Mouse (Mus musculus) erythroblast, embryonic 14.5 days (primary cell): ENCODE data around the gene Entpd5.

Experiments
- GATA1 ChIP-seq: IDR thresholded peaks from 2 replicates; pipeline ENCODE4 v1.6.1; 2012; ENCODE audit warnings: low read length, inconsistent platforms, mixed read lengths
- TAL1 ChIP-seq: IDR thresholded peaks from 3 replicates; pipeline ENCODE4 v1.6.1; 2012; ENCODE audit warnings: low read length, inconsistent platforms, mixed read lengths

DNA sequence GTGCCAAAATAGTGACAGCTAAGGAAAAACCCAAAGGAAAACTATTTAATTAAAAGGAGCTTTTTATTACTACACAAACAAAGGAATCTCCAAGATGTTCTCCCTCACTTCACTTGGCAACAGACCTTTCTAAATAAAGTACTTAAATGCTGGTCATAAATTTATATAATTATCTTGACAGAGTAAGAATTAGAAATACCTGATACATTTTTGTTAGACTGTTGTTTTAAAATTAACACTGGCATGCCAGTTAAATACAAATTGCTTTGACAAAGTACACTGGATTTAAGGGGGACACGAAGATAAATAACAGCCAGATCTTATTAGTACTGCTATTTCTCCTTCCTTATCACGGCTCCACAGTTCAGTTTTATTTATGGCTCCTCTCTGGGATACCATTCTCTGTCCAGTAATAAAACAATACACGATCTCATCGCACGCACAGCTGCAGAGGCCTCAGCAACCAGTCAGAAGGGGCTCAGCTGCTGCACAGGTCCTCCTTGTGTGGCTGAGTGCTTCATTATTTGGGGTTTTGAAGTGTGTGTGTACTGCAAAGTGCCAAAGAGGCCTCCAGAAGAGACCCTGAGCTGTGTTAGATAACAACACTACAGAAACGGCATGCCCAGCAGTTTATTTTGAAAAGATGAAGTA is 34.9 kb downstream of the Entpd5 start:
- TF ChIP-seq GATA1, result no peak
- TF ChIP-seq TAL1, result no peak
